Mouse (Mus musculus) lung, adult 2 months (tissue): ENCODE data around the gene Olfr857.
"Not testable (repeated sequence)": the region's sequence is repeated elsewhere in the genome, so short reads cannot be mapped to it uniquely, and the experiment has no call there.

Experiments used
- CTCF ChIP-seq: fragments of 200-500 bp; IDR thresholded peaks from 2 replicates; pipeline ENCODE4 v1.5.1; 2011; ENCODE audit warnings: mild to moderate bottlenecking, low read length, control low read depth; ENCODE audit not compliant: insufficient read depth
- POLR2A ChIP-seq: fragments of 200-500 bp; IDR thresholded peaks from 2 replicates; pipeline ENCODE4 v1.6.1; 2011; ENCODE audit warnings: low read depth, mild to moderate bottlenecking, control low read depth, low read length, borderline replicate concordance; ENCODE audit errors: extremely low read depth

- TF ChIP-seq CTCF, POLR2A: not testable (repeated sequence)
Observed at GRCm38 (mm10) chr9:19704546-19704945, 4.7 kb upstream of the Olfr857 start.
